Mouse (Mus musculus): Measurements from ENCODE around the gene Cacna2d3. TPM values are rescaled to one million over a fixed set of nuclear protein-coding genes. Genes with fewer than 3 reads are reported as not detected.

Cacna2d3 gene
- polyA plus RNA-seq, 1 experiment from 2014 or later, result 42.0 TPM

GRCm38 (mm10) chr14:29157096-29157495, 564.6 kb downstream of the Cacna2d3 start:
- Histone ChIP-seq H3K4me1 (replicated peaks) (no peaks in the 10 kb centered on the region), H3K27me3 (no peaks in the 10 kb centered on the region), H3K9me3 (no peaks in the 10 kb centered on the region), H3K36me3 (no peaks in the 10 kb centered on the region), H3K27ac (no peak overlapping the region), H3K4me2 (no peak overlapping the region), H3K4me3 (no peak overlapping the region), H3K9ac (no peak overlapping the region)
- 88% methylated on average over 5 of the region's 5 CpGs for WGBS
- ATAC-seq (ENCODE audit: low FRiP score), result no peak

- H3K4me1 ChIP-seq (replicated peaks), result no peaks in the 10 kb centered on the region
- H3K4me2 ChIP-seq, result no peak overlapping the region
- no peak overlapping the region for H3K27ac ChIP-seq
- WGBS, result 60% methylated on average over 2 of the region's 2 CpGs
- no peaks in the 10 kb centered on the region for H3K36me3 ChIP-seq
- H3K9me3 ChIP-seq, result no peaks in the 10 kb centered on the region
- no peak overlapping the region for H3K4me3 ChIP-seq
- no peak for ATAC-seq (ENCODE audit: low FRiP score)
- no peak overlapping the region for H3K9ac ChIP-seq
- no peaks in the 10 kb centered on the region for H3K27me3 ChIP-seq
Observed at GRCm38 (mm10) chr14:29144184-29144583, 577.5 kb downstream of the Cacna2d3 start.

DNA sequence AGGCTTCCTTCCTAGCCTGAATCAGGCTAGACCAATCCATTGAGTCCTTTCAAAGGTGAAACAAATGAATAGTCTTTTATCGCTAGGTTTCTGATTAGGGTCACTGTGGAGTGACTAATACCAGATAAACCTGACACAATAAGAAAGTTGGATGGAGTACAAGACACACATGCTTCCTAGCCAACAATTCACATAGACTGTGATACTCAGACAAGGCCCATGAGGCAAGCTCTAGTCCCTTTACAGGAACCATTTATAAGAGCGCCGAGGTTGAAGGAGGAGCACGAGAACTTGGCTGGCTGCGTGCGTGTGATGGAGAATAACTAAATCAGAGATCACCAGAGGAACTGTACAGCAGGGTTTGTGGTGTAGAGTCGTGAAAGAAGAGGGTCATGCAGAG, 584.0 kb downstream of the Cacna2d3 start:
- no peak for ATAC-seq (ENCODE audit: low FRiP score)
- Histone ChIP-seq H3K4me2 (no peak overlapping the region), H3K27me3 (no peaks in the 10 kb centered on the region), H3K9me3 (no peaks in the 10 kb centered on the region), H3K36me3 (no peaks in the 10 kb centered on the region), H3K4me1 (replicated peaks) (no peaks in the 10 kb centered on the region), H3K4me3 (no peak overlapping the region), H3K27ac (no peak overlapping the region), H3K9ac (no peak overlapping the region)
- WGBS, result 91% methylated on average over 7 of the region's 7 CpGs

GRCm38 (mm10) chr14:29137006-29137579, 584.6 kb downstream of the Cacna2d3 start:
- Histone ChIP-seq H3K27me3 (no peaks in the 10 kb centered on the region), H3K27ac (no peak overlapping the region), H3K4me1 (replicated peaks) (no peaks in the 10 kb centered on the region), H3K9ac (no peak overlapping the region), H3K4me3 (no peak overlapping the region), H3K4me2 (no peak overlapping the region), H3K9me3 (no peaks in the 10 kb centered on the region), H3K36me3 (no peaks in the 10 kb centered on the region)
- WGBS, result 78% methylated on average over 10 of the region's 10 CpGs
- no peak for ATAC-seq (ENCODE audit: low FRiP score)

DNA sequence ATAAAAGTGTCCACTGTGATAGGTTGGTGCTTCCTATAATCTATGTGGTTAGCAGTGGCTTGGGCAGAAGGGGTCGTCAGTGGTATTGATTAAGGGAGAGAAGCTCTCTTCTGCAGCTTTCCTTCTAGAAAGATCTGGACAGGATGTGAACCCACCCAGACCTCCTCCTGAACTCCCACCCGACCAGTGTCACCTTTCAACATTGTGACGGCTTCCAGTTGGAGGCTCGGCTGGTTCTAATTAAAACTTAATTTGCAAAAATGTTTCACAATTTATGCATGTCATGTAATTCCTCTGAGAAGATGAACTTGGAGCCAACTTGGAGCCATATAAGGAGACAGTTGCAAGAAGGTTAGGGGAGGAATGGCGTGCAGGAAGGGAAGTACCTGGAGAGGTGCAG, 586.8 kb downstream of the Cacna2d3 start:
- Histone ChIP-seq H3K4me3 (no peak overlapping the region), H3K27me3 (no peaks in the 10 kb centered on the region), H3K4me1 (replicated peaks) (no peaks in the 10 kb centered on the region), H3K9me3 (no peaks in the 10 kb centered on the region), H3K9ac (no peak overlapping the region), H3K36me3 (no peaks in the 10 kb centered on the region), H3K27ac (no peak overlapping the region), H3K4me2 (no peak overlapping the region)
- 81% methylated on average over 5 of the region's 5 CpGs for WGBS
- ATAC-seq (ENCODE audit: low FRiP score), result no peak

GRCm38 (mm10) chr14:29130511-29130910, 591.2 kb downstream of the Cacna2d3 start:
- ATAC-seq (ENCODE audit: low FRiP score), result no peak
- no peaks in the 10 kb centered on the region; the same call in 1 of the 2 replicates for H3K9me3 ChIP-seq
- no peak overlapping the region for H3K27ac ChIP-seq
- H3K4me2 ChIP-seq, result no peak overlapping the region
- no peak overlapping the region for H3K9ac ChIP-seq
- H3K27me3 ChIP-seq, result no peaks in the 10 kb centered on the region
- no peak overlapping the region for H3K4me3 ChIP-seq
- H3K36me3 ChIP-seq, result no peaks in the 10 kb centered on the region
- no peaks in the 10 kb centered on the region for H3K4me1 ChIP-seq (replicated peaks)

DNA sequence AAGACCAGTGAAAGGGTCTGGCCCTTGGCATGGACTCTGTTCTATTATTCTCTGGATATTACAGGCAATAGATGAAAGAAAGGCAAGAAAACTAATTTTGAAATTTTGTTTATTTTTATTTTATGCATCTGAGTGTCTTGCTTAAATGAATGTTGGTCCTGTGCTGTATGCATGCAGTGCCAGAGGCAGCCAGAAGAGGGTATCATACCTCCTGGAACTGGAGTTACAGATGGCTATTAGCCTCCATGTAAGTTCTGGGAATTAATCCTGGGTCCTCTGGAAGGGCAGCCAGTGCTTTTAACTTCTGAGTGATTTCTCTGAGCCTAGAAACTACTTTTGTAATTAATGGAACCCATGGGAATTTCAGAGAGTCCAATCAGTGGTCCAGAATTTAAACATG, 597.8 kb downstream of the Cacna2d3 start:
- Histone ChIP-seq H3K27me3 (no peaks in the 10 kb centered on the region), H3K36me3 (no peaks in the 10 kb centered on the region), H3K4me3 (no peak overlapping the region), H3K4me2 (no peak overlapping the region), H3K9me3 (peaks cover 2% of the 10 kb centered on the region; the same call in 1 of the 2 replicates), H3K9ac (no peak overlapping the region), H3K4me1 (replicated peaks) (no peaks in the 10 kb centered on the region), H3K27ac (no peak overlapping the region)
- no peak for ATAC-seq (ENCODE audit: low FRiP score)

GRCm38 (mm10) chr14:29122749-29123148, 598.9 kb downstream of the Cacna2d3 start:
- no peak overlapping the region for H3K4me3 ChIP-seq
- no peaks in the 10 kb centered on the region for H3K4me1 ChIP-seq (replicated peaks)
- H3K27ac ChIP-seq, result no peak overlapping the region
- no peak overlapping the region for H3K4me2 ChIP-seq
- H3K9me3 ChIP-seq, result peaks cover 2% of the 10 kb centered on the region; the same call in 1 of the 2 replicates
- H3K27me3 ChIP-seq, result no peaks in the 10 kb centered on the region
- 93% methylated on average over 3 of the region's 3 CpGs for WGBS
- H3K36me3 ChIP-seq, result no peaks in the 10 kb centered on the region
- no peak overlapping the region for H3K9ac ChIP-seq
- no peak for ATAC-seq (ENCODE audit: low FRiP score)

DNA sequence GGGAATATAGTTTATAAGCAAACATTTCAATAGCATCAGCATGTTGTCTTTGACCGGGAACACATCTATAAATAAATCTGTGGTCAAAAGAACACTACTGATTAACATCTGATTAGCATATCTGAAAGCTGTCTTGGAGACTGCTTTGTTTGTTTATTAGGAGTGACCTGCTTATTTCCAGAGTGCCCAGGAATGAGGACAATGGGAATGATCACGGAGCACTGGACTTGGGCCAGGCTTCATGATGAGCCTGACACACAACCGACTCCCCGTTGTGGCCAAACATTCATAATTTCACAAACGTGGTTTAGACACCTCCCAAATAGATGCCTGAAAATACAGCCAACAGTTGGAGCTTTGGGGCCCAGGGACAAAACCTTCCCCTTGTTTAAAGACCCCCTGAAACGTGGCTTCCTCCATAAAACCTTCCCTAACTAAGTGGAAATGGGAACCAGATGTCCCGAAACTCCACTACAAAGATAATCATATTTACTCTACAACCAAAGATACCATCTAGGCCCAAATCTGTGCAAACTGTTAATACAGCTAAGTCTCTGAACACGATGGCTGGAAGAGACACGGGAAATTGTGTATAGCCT, 607.7 kb downstream of the Cacna2d3 start:
- H3K4me1 ChIP-seq (replicated peaks), result peaks cover 17% of the 10 kb centered on the region
- no peak overlapping the region for H3K4me2 ChIP-seq
- peak overlapping the region; percentile 40; the same call in 1 of the 2 replicates for H3K27ac ChIP-seq
- WGBS, result 34% methylated on average over 9 of the region's 9 CpGs
- no peak for ATAC-seq (ENCODE audit: low FRiP score)
- no peaks in the 10 kb centered on the region for H3K36me3 ChIP-seq
- H3K4me3 ChIP-seq, result no peak overlapping the region
- H3K9ac ChIP-seq, result no peak overlapping the region
- H3K27me3 ChIP-seq, result no peaks in the 10 kb centered on the region
- no peaks in the 10 kb centered on the region for H3K9me3 ChIP-seq

GRCm38 (mm10) chr14:29111666-29112065, 610.0 kb downstream of the Cacna2d3 start:
- no peak for ATAC-seq (ENCODE audit: low FRiP score)
- H3K36me3 ChIP-seq, result no peaks in the 10 kb centered on the region
- no peaks in the 10 kb centered on the region for H3K27me3 ChIP-seq
- H3K9ac ChIP-seq, result no peak overlapping the region
- WGBS, result 58% methylated on average over 6 of the region's 6 CpGs
- H3K4me3 ChIP-seq, result no peak overlapping the region
- no peak overlapping the region for H3K27ac ChIP-seq
- H3K9me3 ChIP-seq, result no peaks in the 10 kb centered on the region
- no peak overlapping the region for H3K4me2 ChIP-seq
- H3K4me1 ChIP-seq (replicated peaks), result peaks cover 17% of the 10 kb centered on the region

GRCm38 (mm10) chr14:29110351-29111091, 611.1 kb downstream of the Cacna2d3 start:
- no peak for ATAC-seq (ENCODE audit: low FRiP score)
- H3K36me3 ChIP-seq, result no peaks in the 10 kb centered on the region
- H3K9me3 ChIP-seq, result no peaks in the 10 kb centered on the region
- WGBS, result 78% methylated on average over 9 of the region's 9 CpGs
- no peak overlapping the region for H3K4me3 ChIP-seq
- no peak overlapping the region for H3K9ac ChIP-seq
- no peak overlapping the region for H3K27ac ChIP-seq
- no peaks in the 10 kb centered on the region for H3K27me3 ChIP-seq
- H3K4me2 ChIP-seq, result no peak overlapping the region
- H3K4me1 ChIP-seq (replicated peaks), result peaks cover 20% of the 10 kb centered on the region

- Histone ChIP-seq H3K4me2 (no peak overlapping the region), H3K9me3 (no peaks in the 10 kb centered on the region), H3K9ac (no peak overlapping the region), H3K36me3 (no peaks in the 10 kb centered on the region), H3K27ac (no peak overlapping the region), H3K4me1 (replicated peaks) (peaks cover 15% of the 10 kb centered on the region), H3K4me3 (no peak overlapping the region), H3K27me3 (no peaks in the 10 kb centered on the region)
- ATAC-seq (ENCODE audit: low FRiP score), result no peak
- WGBS, result 88% methylated on average over 5 of the region's 5 CpGs
Observed at GRCm38 (mm10) chr14:29107464-29107863, 614.2 kb downstream of the Cacna2d3 start.

- 61% methylated on average over 12 of the region's 12 CpGs for WGBS
- Histone ChIP-seq H3K9ac (no peak overlapping the region), H3K27me3 (no peaks in the 10 kb centered on the region), H3K4me3 (no peak overlapping the region), H3K36me3 (no peaks in the 10 kb centered on the region), H3K27ac (no peak overlapping the region), H3K4me1 (replicated peaks) (peaks cover 11% of the 10 kb centered on the region; the same call in 1 of the 2 replicates), H3K9me3 (no peaks in the 10 kb centered on the region), H3K4me2 (no peak overlapping the region)
- ATAC-seq (ENCODE audit: low FRiP score), result no peak
Observed at GRCm38 (mm10) chr14:29097776-29098175, 623.9 kb downstream of the Cacna2d3 start.
